Mouse (Mus musculus) MEL (cell line): Measurements from ENCODE around the gene Phyhipl.

Source experiments
- CTCF ChIP-seq, 3 experiments: IDR thresholded peaks in 2 of 3; conservative IDR thresholded peaks in 1 of 3; 2 replicates each; pipeline ENCODE4 v1.5.1; 2011 to 2012; ENCODE audit warnings: low read length in 3 of 3, low read depth in 2 of 3, mild to moderate bottlenecking in 2 of 3, improper control_type of control experiment in 1 of 3, inconsistent platforms in 1 of 3, mixed read lengths in 1 of 3, moderate library complexity in 1 of 3; ENCODE audit not compliant: control insufficient read depth in 1 of 3, insufficient read depth in 1 of 3, poor library complexity in 1 of 3, severe bottlenecking in 1 of 3
- MAFK ChIP-seq: IDR thresholded peaks from 2 replicates; pipeline ENCODE4 v1.6.1; 2011; ENCODE audit warnings: low read depth, mild to moderate bottlenecking, low read length, improper control_type of control experiment, borderline replicate concordance
- NRF1 ChIP-seq: IDR thresholded peaks from 2 replicates; pipeline ENCODE4 v1.6.1; 2014; ENCODE audit warnings: low read depth, mild to moderate bottlenecking, inconsistent platforms, low read length, improper control_type of control experiment, moderate library complexity; ENCODE audit not compliant: poor library complexity, insufficient read depth, severe bottlenecking
- POLR2A ChIP-seq, 2 experiments: IDR thresholded peaks; 2 replicates each; pipeline ENCODE4 v1.6.1; 2011 to 2012; ENCODE audit warnings: low read length in 2 of 2, mild to moderate bottlenecking in 2 of 2, control low read depth in 1 of 2, improper control_type of control experiment in 1 of 2, low read depth in 1 of 2, moderate library complexity in 1 of 2; ENCODE audit not compliant: control insufficient read depth in 1 of 2, insufficient read depth in 1 of 2, poor library complexity in 1 of 2
- RAD21 ChIP-seq: IDR thresholded peaks from 2 replicates; pipeline ENCODE4 v1.6.1; 2011; ENCODE audit warnings: mild to moderate bottlenecking, low read depth, low read length, improper control_type of control experiment
- TBP ChIP-seq: IDR thresholded peaks from 2 replicates; pipeline ENCODE4 v1.8.0; 2011; ENCODE audit warnings: low read depth, low read length, improper control_type of control experiment
- ZMIZ1 ChIP-seq: IDR thresholded peaks from 2 replicates; pipeline ENCODE4 v1.6.1; 2012; ENCODE audit warnings: low read depth, mild to moderate bottlenecking, inconsistent platforms, low read length, improper control_type of control experiment, moderate library complexity

DNA sequence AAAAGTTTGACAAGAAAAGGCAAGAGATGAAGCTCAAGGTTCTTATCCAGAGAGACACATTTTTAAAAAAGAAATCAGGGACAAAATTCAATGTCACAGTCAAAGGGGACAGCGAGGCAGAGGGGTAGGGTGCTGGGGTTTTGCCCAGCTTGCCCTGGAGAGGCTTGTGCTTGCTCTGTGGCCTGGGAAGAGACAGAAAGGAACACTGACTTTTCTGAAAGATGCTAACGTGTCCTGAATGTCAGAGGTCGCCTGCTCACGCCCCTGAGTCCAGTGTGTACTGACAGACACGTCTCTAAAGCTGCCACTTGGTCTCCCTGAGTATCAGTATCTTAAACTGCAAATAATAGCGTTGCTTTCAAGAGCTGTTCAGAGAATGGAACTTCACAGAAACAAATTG is 507 bp upstream of the Phyhipl start:
- TF ChIP-seq POLR2A (IDR thresholded peaks at IDR 0.05; ENCODE audit: control insufficient read depth in 1 of 2, insufficient read depth in 1 of 2, low read depth in 1 of 2, low read length in 2 of 2, poor library complexity in 1 of 2) (no peak), CTCF (IDR thresholded peaks at IDR 0.05 in 2 of 3, conservative IDR thresholded peaks at IDR 0.05 in 1 of 3; ENCODE audit: control insufficient read depth in 1 of 3, insufficient read depth in 1 of 3, low read depth in 2 of 3, low read length in 3 of 3, poor library complexity in 1 of 3, severe bottlenecking in 1 of 3) (no peak), NRF1 (no peak), RAD21 (no peak), MAFK (no peak), TBP (no peak), ZMIZ1 (no peak)
